Mouse (Mus musculus) brown adipose tissue, adult 24 weeks (tissue): ENCODE measurements around the gene Parva. TPM values are rescaled to one million over a fixed set of nuclear protein-coding genes. Genes with fewer than 3 reads are reported as not detected.
A peak's percentile ranks its signal among the peaks of the same experiment; 100 is the strongest.

Source experiments
- H3K27ac ChIP-seq: fragments of 200-500 bp; replicated peaks from 2 replicates; pipeline ENCODE4 v1.5.1; 2012; ENCODE audit warnings: low read depth, mild to moderate bottlenecking, low read length
- H3K4me1 ChIP-seq: fragments of 200-500 bp; 2 replicates; pipeline ENCODE4 v1.6.1; 2012; ENCODE audit warnings: low read length, mixed read lengths; ENCODE audit not compliant: control insufficient read depth, insufficient read depth, insufficient read length
- H3K4me3 ChIP-seq: fragments of 200-500 bp; 2 replicates; pipeline ENCODE4 v1.5.1; 2012; ENCODE audit warnings: low read depth, mild to moderate bottlenecking, low read length, moderate library complexity; ENCODE audit not compliant: insufficient read depth
- polyA plus RNA-seq: library from polyadenylated mRNA; stranded (reverse); fragments of >200 nt; gene quantifications from 2 replicates; pipeline ENCODE4 v1.2.4, GENCODE M21; 2012; ENCODE audit not compliant: missing spikeins, insufficient read depth, insufficient read length

Gene Parva
- polyA plus RNA-seq, 1 experiment: 32.1 TPM

DNA sequence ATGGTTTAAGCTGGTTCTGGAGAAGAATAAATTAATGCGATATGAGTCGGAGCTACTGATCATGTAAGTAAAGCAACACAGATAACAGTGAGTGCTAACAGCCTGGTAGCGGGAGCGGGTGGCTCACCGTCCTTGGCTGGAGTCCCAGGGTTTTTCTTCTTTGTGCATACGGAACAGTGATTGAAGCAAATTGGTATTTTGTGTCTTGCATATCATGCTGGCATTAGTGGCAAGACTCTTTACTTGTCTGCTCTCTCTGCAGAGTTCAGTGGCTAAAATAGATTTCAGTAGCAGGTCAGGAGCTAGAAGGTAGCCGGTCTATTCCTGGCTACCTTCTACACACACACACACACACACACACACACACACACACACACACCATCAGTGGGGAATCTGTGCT, 19.7 kb upstream of the Parva start:
- H3K27ac ChIP-seq: no peak overlapping the region
- no peak overlapping the region for H3K4me3 ChIP-seq
- peaks cover 7% of the 10 kb centered on the region; the same call in 1 of the 2 replicates for H3K4me1 ChIP-seq

DNA sequence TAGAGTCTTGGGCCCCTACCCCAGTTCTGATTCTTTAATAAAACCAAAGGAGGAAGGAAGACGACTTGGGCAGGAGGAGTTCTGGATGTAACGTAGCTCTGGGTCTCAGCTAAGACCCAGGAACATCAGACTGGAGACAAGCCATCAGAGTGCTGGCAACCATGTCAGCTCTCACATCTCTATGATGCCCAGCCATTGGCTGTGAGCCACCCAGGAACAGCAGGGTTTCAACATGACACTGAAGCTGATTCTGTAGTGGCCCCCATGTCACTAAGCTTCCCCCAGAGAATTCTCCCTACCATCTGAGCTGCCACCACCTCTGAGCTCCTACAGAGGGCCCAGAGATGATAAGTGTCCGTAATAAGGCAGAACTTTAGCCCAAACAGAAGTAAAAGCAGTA, 17.3 kb upstream of the Parva start:
- Histone ChIP-seq H3K4me1 (no peaks in the 10 kb centered on the region), H3K4me3 (no peak overlapping the region), H3K27ac (no peak overlapping the region)

DNA sequence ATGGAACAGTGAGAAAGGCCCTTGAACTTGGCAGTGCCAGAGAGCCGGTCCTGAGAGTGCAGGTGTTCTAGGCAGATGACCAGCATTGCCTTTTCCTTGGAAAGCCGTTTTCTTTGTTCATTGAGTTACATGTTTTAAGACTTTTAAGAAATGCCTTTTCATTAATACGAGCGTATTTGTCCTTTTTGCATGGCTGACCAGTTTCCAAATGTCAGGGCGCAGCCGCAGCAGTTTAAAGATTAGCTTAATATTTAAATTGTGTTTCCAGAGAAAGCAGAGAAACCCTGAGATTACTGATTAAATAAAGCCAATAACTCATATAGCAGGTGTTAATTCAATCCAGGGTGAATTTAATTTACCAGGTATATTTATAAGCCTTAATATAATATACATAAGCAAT, 14.0 kb upstream of the Parva start:
- Histone ChIP-seq H3K4me1 (no peaks in the 10 kb centered on the region), H3K4me3 (no peak overlapping the region), H3K27ac (no peak overlapping the region)

DNA sequence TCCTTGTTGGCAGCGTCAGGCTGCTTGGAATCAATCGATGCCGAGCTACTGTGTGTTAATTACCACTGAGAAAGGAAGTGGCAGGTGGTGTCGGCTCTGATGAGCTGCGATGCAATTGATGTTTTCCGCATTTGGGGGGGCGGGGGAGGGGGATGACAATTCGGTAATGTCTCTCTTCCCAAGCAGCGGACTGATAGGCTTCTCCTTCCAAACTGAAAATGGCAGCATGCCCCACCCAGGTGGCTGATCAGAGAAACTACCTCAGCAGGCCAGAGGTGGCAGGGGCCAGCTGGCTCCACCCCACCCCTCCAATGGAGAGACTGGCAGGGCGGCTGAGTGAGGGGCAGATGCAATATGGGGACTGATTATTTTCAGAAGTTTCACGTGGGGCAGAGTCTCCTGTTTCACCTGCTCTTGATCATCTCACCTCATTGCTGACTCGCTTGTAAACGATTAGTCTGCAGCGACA, 11.2 kb upstream of the Parva start:
- no peak overlapping the region for H3K27ac ChIP-seq
- H3K4me1 ChIP-seq: no peaks in the 10 kb centered on the region
- H3K4me3 ChIP-seq: no peak overlapping the region

DNA sequence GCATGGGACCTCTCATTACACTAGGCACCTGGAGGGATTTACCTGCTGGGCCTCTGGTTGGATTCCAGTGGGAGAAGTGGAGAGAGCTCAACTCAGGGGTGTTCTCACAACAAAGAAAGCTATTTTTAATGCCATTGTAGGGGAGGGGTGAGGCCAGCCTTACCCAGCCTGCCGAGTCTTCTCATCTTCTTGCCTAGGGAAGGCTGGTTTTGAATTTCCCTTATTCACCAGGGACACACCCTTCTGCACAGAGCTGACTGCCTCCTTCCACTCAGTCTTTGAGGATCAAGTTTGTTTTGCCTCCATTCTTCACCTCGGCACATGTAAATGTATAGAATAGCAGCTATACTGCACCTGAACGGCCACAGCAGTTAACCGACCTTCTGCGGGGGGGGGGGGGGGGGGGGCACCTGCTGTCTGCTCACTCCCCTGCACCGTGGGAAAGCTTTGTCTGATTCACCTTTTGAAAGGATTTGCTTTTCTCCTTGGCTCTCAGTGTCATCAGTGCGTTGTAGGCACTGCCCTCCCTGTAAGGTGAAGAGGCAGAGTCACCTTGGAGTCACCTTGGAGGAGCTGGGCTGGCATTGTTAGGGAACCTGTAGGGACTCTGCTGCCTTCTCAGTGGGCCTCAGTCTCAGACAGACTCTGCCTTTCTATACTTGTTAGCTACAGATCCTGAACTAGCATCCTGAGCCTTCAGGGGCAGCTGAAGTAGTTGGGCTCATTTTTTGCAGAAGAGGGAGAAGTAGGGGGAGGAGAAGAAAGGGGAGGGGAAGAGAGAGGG, 10.4 kb upstream of the Parva start:
- Histone ChIP-seq H3K4me1 (no peaks in the 10 kb centered on the region), H3K4me3 (no peak overlapping the region), H3K27ac (no peak overlapping the region)

DNA sequence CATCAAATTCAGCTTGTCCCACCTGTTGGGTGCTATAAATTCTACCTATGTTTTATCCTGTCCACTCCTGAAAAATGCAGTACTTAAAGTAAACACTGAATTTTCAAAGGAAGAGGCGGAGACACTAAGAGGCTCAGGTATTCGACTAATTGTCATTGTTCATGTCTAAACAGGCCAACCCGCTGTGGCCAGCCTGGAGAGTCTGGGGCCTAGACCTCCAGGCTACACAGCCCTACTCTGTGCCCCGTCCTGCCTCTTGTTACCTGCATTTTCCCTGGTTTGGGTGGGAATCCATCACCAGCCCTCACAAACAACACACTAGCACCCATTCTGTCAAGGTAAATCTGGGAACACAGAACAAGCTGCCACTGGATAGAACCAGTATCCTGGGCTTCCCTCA, 9.7 kb upstream of the Parva start:
- H3K27ac ChIP-seq: no peak overlapping the region
- H3K4me3 ChIP-seq: no peak overlapping the region
- H3K4me1 ChIP-seq: no peaks in the 10 kb centered on the region

DNA sequence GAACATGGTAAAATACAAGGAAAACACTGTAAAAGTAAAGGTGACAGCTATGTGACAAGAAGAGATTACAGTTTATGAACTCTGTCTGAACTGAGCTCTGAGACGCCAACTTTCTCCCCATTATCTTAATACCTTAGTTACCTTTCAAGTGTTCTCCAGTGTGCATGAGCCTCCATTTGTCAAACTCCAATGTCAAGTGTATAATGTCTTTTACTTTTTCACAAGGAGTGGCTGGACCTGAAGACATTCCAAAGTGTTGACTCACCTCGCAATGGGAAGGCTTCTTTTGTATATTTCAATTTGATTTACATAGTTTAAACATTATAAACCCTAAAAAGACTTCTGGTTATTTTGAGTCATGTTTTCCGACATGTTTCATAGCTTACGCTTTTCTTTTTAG, 3.9 kb upstream of the Parva start:
- Histone ChIP-seq H3K4me1 (no peaks in the 10 kb centered on the region), H3K4me3 (no peak overlapping the region), H3K27ac (no peak overlapping the region)

DNA sequence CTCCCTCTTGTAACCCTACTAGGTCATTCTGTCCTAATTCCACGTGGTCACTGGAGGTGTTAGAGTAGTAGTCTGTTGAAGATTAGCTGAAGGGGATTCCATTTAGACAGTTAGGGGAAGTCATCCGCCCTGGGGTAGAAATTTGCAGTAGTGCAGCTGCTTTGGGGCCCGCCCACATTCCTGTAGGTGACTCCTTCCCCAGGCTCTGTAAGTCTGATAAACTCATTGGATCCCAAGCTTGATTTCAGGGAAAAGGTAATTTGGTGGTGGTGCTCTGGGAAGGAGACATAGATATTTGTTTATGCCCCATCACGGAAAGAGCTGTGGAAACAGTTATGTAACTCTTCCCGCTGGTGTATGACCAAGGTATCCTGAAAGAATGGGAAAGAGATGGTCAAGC, 494 bp upstream of the Parva start:
- Histone ChIP-seq H3K4me1 (no peaks in the 10 kb centered on the region; the same call in none of the 2 replicates), H3K4me3 (0 out of 2 replicates have a peak overlapping the region, but pooled peaks have one; percentile 90), H3K27ac (peak overlapping the region; percentile 22)

DNA sequence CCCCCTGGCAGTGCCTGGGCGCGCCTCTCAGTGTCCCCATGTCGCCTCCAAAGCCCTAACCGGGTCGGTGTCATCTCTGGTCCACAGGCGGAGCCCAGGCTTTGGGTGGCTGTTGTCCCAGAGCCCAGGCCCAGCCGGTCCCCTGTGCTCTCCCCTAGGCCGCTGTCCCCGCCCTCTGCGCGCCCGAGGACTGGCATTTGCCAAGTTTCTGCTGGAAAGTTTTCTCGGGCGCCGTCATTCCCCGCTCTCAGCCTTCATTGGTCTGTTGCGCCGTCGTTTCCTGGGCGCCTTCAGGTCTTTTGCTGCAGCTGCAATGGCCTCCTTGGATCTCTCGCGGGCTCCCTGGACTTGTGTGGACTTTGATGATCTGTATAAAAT, 842 bp downstream of the Parva start:
- peak overlapping the region; percentile 90 for H3K4me3 ChIP-seq
- H3K27ac ChIP-seq: peak overlapping the region; percentile 92
- H3K4me1 ChIP-seq: no peaks in the 10 kb centered on the region; the same call in none of the 2 replicates

DNA sequence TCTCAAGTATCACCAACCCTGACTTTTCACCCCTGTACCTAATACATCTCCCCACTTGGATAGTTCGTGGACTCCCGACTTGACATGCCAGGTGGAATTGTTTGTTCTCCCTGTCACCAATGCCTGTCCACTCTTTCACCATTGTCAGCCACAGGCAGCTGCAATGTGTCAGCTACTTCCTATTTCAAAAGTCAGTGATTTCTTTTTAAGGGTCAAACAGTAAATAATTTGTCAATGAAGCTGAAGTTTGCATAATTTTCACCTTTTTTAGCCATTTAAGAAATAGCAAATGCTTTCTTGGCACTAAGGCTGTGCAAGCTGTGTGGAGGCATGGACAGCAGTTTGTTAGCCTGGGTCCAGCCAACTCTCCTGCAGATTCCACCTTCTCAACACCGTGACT, 12.5 kb downstream of the Parva start:
- no peaks in the 10 kb centered on the region for H3K4me1 ChIP-seq
- no peak overlapping the region for H3K4me3 ChIP-seq
- H3K27ac ChIP-seq: no peak overlapping the region

DNA sequence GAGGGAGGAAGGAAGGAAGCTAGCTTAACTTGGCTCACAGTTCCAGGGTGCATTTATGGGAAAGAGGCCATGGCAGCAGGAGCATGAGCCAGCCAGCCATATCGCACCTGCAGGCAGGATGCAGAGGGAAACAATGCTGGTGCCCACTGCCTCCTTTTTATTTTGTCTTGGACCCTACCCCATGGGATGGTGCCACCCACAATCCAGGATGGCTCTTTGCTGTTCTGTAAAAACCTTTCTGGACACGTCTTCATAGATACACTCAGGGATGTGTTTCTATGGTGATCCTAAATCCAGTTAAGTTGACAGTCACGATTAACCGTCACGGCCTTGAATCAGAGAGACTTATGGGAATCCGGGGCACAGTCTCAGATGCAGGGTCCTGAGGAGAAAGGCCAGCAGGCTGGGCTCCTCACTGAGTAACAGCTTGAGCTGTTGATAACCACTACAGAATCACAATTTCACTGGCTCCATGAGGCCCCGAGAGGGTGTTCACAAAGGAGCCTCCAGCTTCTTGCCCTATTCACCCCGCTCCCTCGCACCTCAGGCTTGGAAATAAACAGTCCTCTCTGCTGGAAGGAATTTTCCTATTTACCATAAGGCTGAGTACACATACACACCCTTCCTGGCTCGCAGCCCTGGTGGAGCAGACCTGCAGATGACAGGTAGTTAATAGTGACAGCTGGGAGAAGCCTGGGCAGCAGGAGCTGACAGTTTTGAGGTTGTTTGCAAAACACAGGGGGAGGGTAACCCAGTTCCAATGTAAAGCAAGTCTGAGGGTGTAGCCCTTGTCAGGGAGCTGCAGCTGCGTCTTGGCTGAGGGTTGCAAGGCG, 17.1 kb downstream of the Parva start:
- no peak overlapping the region for H3K4me3 ChIP-seq

DNA sequence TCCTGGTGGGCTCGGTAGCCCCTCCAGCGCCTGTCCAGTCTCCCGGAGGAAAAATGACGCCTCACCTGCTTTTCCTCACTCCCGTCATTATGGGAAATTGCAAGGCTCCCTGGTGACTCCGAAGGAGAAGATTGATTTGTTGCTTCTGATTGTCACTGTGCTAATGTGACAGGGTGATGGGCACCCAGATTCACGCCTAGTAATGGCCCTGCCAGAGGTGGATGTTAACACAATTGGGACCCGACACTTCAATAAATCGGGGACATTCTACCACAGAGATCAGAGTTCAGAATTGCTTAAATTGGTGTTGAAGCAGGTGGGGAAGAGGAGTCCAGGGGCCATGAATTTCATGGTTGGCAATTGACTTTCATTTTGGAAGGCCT, 17.7 kb downstream of the Parva start:
- Histone ChIP-seq H3K27ac (no peak overlapping the region), H3K4me3 (no peak overlapping the region), H3K4me1 (no peaks in the 10 kb centered on the region)

More for the DNA sequence above, 17.1 kb downstream of the Parva start:
- Histone ChIP-seq H3K4me1 (no peaks in the 10 kb centered on the region), H3K27ac (no peak overlapping the region)

DNA sequence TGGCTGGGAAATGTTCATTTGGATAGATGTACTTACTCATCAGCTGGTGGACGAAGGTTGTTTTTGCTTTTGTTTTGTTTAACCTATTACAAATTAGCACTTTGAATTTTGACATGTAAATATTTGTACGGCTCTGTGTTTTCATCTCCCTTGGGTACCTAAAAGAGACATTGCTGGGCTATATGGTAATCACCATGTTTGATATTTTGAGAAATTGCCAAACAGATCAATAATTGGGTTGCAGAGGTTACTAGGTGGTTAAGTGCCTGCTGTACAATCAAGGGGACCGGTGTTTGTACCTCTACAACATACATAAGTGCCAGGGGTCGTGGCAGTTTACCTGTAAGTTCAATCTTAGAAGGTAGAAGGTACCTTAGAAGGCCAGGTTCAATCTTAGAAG, 19.2 kb downstream of the Parva start:
- Histone ChIP-seq H3K4me3 (no peak overlapping the region), H3K4me1 (peaks cover 2% of the 10 kb centered on the region; the same call in 1 of the 2 replicates), H3K27ac (no peak overlapping the region)

DNA sequence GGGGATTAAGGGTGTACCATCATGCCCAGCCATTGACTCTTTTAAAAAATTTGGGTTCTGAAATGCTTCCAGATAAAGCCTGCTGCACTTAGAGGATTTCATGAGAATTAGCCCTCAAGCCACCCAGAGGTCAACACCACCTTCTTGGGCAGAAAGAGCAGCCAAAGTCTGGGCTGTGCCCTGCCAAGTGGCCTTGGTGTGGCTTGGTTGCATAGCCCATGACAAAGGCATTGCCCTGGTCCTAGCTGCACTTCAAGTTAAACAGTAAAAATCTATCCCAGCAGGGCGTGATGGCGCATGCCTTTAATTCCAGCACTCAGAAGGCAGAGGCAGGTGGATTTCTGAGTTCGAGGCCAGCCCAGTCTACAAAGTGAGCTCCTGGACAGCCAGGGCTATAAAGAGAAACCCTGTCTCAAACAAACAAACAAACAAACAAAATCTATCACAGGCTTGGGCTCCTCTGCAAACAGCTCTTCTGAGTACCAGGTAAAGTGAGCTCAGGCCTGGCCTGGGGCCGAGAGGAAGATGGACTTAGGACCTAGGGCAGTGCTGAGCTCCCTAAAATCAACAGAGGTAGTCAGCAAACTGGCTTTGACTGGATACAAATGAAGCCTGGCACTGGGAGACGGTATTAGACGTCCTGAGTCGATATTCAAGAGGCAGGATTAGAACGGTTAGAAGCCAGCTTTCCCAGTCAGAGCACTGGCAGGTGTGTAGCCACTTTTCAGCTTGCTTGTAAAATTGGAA, 22.8 kb downstream of the Parva start:
- Histone ChIP-seq H3K27ac (no peak overlapping the region), H3K4me1 (peaks cover 10% of the 10 kb centered on the region), H3K4me3 (no peak overlapping the region)

DNA sequence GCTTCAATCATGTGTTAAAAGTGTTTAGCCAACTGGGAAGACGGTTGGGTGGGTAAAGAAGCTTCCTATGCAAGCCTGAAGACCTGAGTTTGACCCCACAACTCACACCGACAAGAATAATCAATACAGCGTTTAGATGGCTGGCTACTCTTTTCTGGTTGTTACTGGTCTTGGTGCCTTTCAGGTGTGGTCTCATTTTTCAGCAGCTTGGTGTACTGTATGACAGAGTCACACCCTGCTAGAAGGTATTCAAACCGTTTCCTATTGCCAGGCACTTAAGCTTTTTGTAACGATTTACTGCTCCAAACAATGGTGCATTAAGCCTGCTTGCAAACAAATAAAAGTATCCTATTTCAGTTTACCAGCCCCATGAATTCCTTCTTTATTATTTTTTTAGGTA, 25.2 kb downstream of the Parva start:
- no peak overlapping the region for H3K27ac ChIP-seq
- H3K4me3 ChIP-seq: no peak overlapping the region
- H3K4me1 ChIP-seq: peaks cover 20% of the 10 kb centered on the region
